Mouse (Mus musculus) hindbrain, embryonic 10.5 days (tissue): ENCODE measurements around the gene Cldn2. TPM values are rescaled to one million over a fixed set of nuclear protein-coding genes. Genes with fewer than 3 reads are reported as not detected.

Source experiments
- DNase-seq: peaks from one replicate; pipeline ENCODE4 v3.0.0-alpha.2; 2017; ENCODE audit warnings: low spot score
- H3K27ac ChIP-seq: fragments of 300-500 bp; sonication (generic); 2 replicates; pipeline ENCODE4 v1.5.1; 2016; ENCODE audit warnings: mild to moderate bottlenecking, moderate library complexity
- H3K27me3 ChIP-seq: fragments of 300-500 bp; sonication (generic); 2 replicates; pipeline ENCODE4 v1.6.1; 2016; ENCODE audit warnings: mild to moderate bottlenecking; ENCODE audit not compliant: poor library complexity, insufficient read depth, severe bottlenecking
- H3K36me3 ChIP-seq: fragments of 300-500 bp; sonication (generic); 2 replicates; pipeline ENCODE4 v1.6.1; 2016; ENCODE audit warnings: mild to moderate bottlenecking, moderate library complexity
- H3K4me1 ChIP-seq: fragments of 300-500 bp; sonication (generic); replicated peaks from 2 replicates; pipeline ENCODE4 v1.6.1; 2016; ENCODE audit warnings: mild to moderate bottlenecking
- H3K4me3 ChIP-seq: fragments of 300-500 bp; sonication (generic); 2 replicates; pipeline ENCODE4 v1.5.1; 2016; ENCODE audit warnings: mild to moderate bottlenecking, moderate library complexity
- H3K9me3 ChIP-seq: fragments of 300-500 bp; sonication (generic); 2 replicates; pipeline ENCODE4 v1.6.1; 2016; ENCODE audit warnings: mild to moderate bottlenecking, moderate library complexity
- WGBS: fragments of 180-500 bp; shearing (Covaris S2); methylation state at CpG from one replicate; pipeline ENCODE4 v1.1.7; 2016; 5-methylcytosine and 5-hydroxymethylcytosine counted together
- polyA plus RNA-seq: library from polyadenylated mRNA; unstranded; fragments of >200 nt; fragmentation: Nextera tagmentation; extraction: Ambion mirVana; gene quantifications from 2 replicates; pipeline ENCODE4 v1.2.1, GENCODE M21; 2016

Cldn2 gene
- polyA plus RNA-seq, 1 experiment from 2014 or later = 0.68 TPM

GRCm38 (mm10) chrX:139782278-139783044, 18.2 kb upstream of the Cldn2 start, which contains the start of gene Ripply1:
Gene Ripply1, minus strand, starts transcription at chrX:139782353.
- H3K4me3 ChIP-seq = no peak within 1 kb of the TSS
- no peak within 1 kb of the TSS for H3K27ac ChIP-seq
- H3K27me3 ChIP-seq = peaks cover 79% of the 10 kb centered on the region
- H3K9me3 ChIP-seq = no peaks in the 10 kb centered on the region
- WGBS = 28% methylated on average over 6 of the region's 6 CpGs
- H3K4me1 ChIP-seq = peaks cover 17% of the 10 kb centered on the region
- DNase-seq = peak; percentile 12
- no peaks in the 10 kb centered on the region for H3K36me3 ChIP-seq

- peaks cover 17% of the 10 kb centered on the region for H3K4me1 ChIP-seq
- H3K4me3 ChIP-seq = no peak overlapping the region
- no peak overlapping the region for H3K27ac ChIP-seq
- H3K36me3 ChIP-seq = no peaks in the 10 kb centered on the region
- 25% methylated on average over 3 of the region's 3 CpGs for WGBS
- no peak for DNase-seq
- peaks cover 79% of the 10 kb centered on the region for H3K27me3 ChIP-seq
- H3K9me3 ChIP-seq = no peaks in the 10 kb centered on the region
Observed at GRCm38 (mm10) chrX:139783045-139783422, 17.6 kb upstream of the Cldn2 start.

- peaks cover 67% of the 10 kb centered on the region for H3K27me3 ChIP-seq
- H3K27ac ChIP-seq = no peak overlapping the region
Observed at GRCm38 (mm10) chrX:139785764-139786163, 14.9 kb upstream of the Cldn2 start.

GRCm38 (mm10) chrX:139794072-139794845, 6.4 kb upstream of the Cldn2 start:
- Histone ChIP-seq H3K27ac (no peak overlapping the region), H3K36me3 (no peaks in the 10 kb centered on the region), H3K9me3 (no peaks in the 10 kb centered on the region), H3K27me3 (peaks cover 68% of the 10 kb centered on the region), H3K4me1 (no peaks in the 10 kb centered on the region), H3K4me3 (no peak overlapping the region)
- 87% methylated on average over 7 of the region's 7 CpGs for WGBS
- no peak for DNase-seq

More at GRCm38 (mm10) chrX:139785764-139786163, 14.9 kb upstream of the Cldn2 start:
- Histone ChIP-seq H3K4me1 (peaks cover 17% of the 10 kb centered on the region), H3K4me3 (no peak overlapping the region), H3K36me3 (no peaks in the 10 kb centered on the region), H3K9me3 (no peaks in the 10 kb centered on the region)
- 67% methylated on average over 1 of the region's 1 CpGs for WGBS
- DNase-seq = no peak

GRCm38 (mm10) chrX:139796037-139796436, 4.6 kb upstream of the Cldn2 start:
- Histone ChIP-seq H3K9me3 (no peaks in the 10 kb centered on the region), H3K4me1 (no peaks in the 10 kb centered on the region), H3K36me3 (no peaks in the 10 kb centered on the region), H3K27me3 (peaks cover 66% of the 10 kb centered on the region), H3K27ac (no peak overlapping the region), H3K4me3 (no peak overlapping the region)
- no peak for DNase-seq
- WGBS = 85% methylated on average over 6 of the region's 6 CpGs

GRCm38 (mm10) chrX:139797875-139798274, 2.8 kb upstream of the Cldn2 start:
- no peak for DNase-seq
- Histone ChIP-seq H3K27me3 (peaks cover 66% of the 10 kb centered on the region), H3K36me3 (no peaks in the 10 kb centered on the region), H3K4me1 (no peaks in the 10 kb centered on the region), H3K9me3 (no peaks in the 10 kb centered on the region), H3K4me3 (no peak overlapping the region), H3K27ac (no peak overlapping the region)
- 91% methylated on average over 9 of the region's 9 CpGs for WGBS

GRCm38 (mm10) chrX:139799953-139800352, 675 bp upstream of the Cldn2 start:
- Histone ChIP-seq H3K9me3 (no peaks in the 10 kb centered on the region), H3K27ac (no peak overlapping the region), H3K27me3 (peaks cover 79% of the 10 kb centered on the region), H3K4me1 (no peaks in the 10 kb centered on the region), H3K4me3 (no peak overlapping the region), H3K36me3 (no peaks in the 10 kb centered on the region)
- DNase-seq = no peak
- WGBS = 83% methylated on average over 3 of the region's 3 CpGs

- DNase-seq = no peak
- Histone ChIP-seq H3K9me3 (no peaks in the 10 kb centered on the region), H3K4me3 (no peak overlapping the region), H3K4me1 (0 out of 2 replicates have a peak, but pooled peaks cover 5% of the 10 kb centered on the region), H3K27me3 (peaks cover 58% of the 10 kb centered on the region), H3K36me3 (no peaks in the 10 kb centered on the region), H3K27ac (no peak overlapping the region)
- WGBS = 74% methylated on average over 2 of the region's 2 CpGs
Observed at GRCm38 (mm10) chrX:139803028-139803427, 2.4 kb downstream of the Cldn2 start.

- no peak overlapping the region for H3K4me3 ChIP-seq
- no peak for DNase-seq
- H3K27ac ChIP-seq = no peak overlapping the region
- 0 out of 2 replicates have a peak, but pooled peaks cover 7% of the 10 kb centered on the region for H3K4me1 ChIP-seq
- no peaks in the 10 kb centered on the region for H3K36me3 ChIP-seq
- 90% methylated on average over 4 of the region's 4 CpGs for WGBS
- H3K9me3 ChIP-seq = no peaks in the 10 kb centered on the region
- H3K27me3 ChIP-seq = peaks cover 64% of the 10 kb centered on the region
Observed at GRCm38 (mm10) chrX:139805918-139806317, 5.3 kb downstream of the Cldn2 start.

- H3K27me3 ChIP-seq = peaks cover 61% of the 10 kb centered on the region
- H3K4me3 ChIP-seq = no peak overlapping the region
- H3K9me3 ChIP-seq = no peaks in the 10 kb centered on the region
- H3K36me3 ChIP-seq = no peaks in the 10 kb centered on the region
- H3K4me1 ChIP-seq = peaks cover 8% of the 10 kb centered on the region; the same call in 1 of the 2 replicates
- WGBS = 84% methylated on average over 2 of the region's 2 CpGs
- H3K27ac ChIP-seq = no peak overlapping the region
- no peak for DNase-seq
Observed at GRCm38 (mm10) chrX:139807391-139807790, 6.8 kb downstream of the Cldn2 start.

GRCm38 (mm10) chrX:139808085-139808484, 7.5 kb downstream of the Cldn2 start:
- WGBS = 46% methylated on average over 4 of the region's 4 CpGs
- DNase-seq = peak; percentile 28
- no peak overlapping the region for H3K27ac ChIP-seq
- no peak overlapping the region for H3K4me3 ChIP-seq
- peaks cover 62% of the 10 kb centered on the region for H3K27me3 ChIP-seq
- peaks cover 12% of the 10 kb centered on the region; the same call in 1 of the 2 replicates for H3K4me1 ChIP-seq
- H3K36me3 ChIP-seq = no peaks in the 10 kb centered on the region
- H3K9me3 ChIP-seq = no peaks in the 10 kb centered on the region

- whole genome bisulfite sequencing = 87% methylated on average over 10 of the region's 10 CpGs
- Histone ChIP-seq H3K4me1 (peaks cover 12% of the 10 kb centered on the region; the same call in 1 of the 2 replicates), H3K4me3 (no peak overlapping the region), H3K9me3 (no peaks in the 10 kb centered on the region), H3K36me3 (no peaks in the 10 kb centered on the region), H3K27me3 (peaks cover 63% of the 10 kb centered on the region), H3K27ac (no peak overlapping the region)
- no peak for DNase-seq
Observed at GRCm38 (mm10) chrX:139808501-139808900, 7.9 kb downstream of the Cldn2 start.
